Mouse (Mus musculus): Measurements from ENCODE around the gene Suv39h1.

GRCm38 (mm10) chrX:8073881-8074429, 605 bp downstream of the Suv39h1 start:
- TF ChIP-seq MAFK (IDR thresholded peaks at IDR 0.05; ENCODE audit: insufficient read depth, low read depth, low read length) (no peak), ZC3H11A (IDR thresholded peaks at IDR 0.05; ENCODE audit: borderline replicate concordance, low read depth, low read length) (no peak), CHD2 (IDR thresholded peaks at IDR 0.05; ENCODE audit: low read depth, low read length) (no peak), ZNF384 (IDR thresholded peaks at IDR 0.05; ENCODE audit: low read depth, low read length) (no peak)
